Mouse (Mus musculus) thymus, postnatal 14 days (tissue): ENCODE results near the gene Pigk.

ENCODE experiments used
- DNase-seq: peaks from one replicate; pipeline ENCODE4 v3.0.0; 2021

Pigk gene

DNA sequence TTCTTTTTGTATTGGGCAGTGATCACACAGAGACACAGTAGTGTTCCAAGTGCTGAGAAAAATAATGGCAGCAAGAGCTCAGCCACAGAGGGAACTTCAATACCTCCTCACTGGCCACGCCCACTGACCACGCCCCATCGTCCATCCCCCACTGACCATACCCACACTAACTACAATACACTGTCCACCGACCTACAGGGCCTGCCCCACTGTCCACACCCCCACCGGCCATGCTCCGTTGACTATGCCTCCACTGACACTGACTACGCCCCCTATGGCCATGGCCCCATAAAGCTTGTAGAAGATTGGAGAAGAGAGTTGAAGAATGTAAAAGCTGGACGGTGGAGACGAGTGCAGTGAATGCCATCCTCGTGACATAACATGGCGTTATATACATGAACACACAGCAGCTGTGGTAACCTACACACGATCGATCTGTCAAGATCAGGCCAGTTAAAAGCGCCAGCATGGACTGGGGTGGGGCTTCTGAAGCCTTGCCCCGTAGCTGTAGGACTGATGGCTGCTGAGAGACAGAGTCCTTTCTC lies 235.4 kb downstream of the Pigk start:
- no peak for DNase-seq

GRCm38 (mm10) chr3:152950299-152950698 lies 236.4 kb downstream of the Pigk start:
- no peak for DNase-seq

- DNase-seq, result no peak
These were observed 237.0 kb downstream of the Pigk start for GRCm38 (mm10) chr3:152950914-152951313.

- DNase-seq, result no peak
These were observed 238.0 kb downstream of the Pigk start for GRCm38 (mm10) chr3:152951634-152952545.

GRCm38 (mm10) chr3:152956038-152956437 lies 242.1 kb downstream of the Pigk start:
- no peak for DNase-seq

DNA sequence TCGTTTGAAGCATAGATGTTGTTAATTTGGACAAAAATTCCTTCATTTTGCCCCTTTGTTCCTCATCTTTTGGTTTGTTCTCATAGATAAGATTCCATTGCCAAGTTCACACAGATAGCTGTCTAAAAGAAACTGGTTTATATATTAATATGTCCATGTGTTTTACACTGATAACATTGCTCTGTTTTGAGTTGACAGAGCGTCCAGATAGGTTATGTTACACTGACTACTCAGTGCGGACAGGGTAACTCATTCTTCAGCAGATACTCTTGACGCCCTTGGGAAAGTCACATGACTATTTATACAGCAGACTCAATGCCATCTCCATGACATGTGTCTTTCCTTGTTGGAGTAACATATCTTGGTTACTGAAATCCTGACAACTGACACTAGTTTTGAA lies 242.9 kb downstream of the Pigk start:
- DNase-seq, result no peak

DNA sequence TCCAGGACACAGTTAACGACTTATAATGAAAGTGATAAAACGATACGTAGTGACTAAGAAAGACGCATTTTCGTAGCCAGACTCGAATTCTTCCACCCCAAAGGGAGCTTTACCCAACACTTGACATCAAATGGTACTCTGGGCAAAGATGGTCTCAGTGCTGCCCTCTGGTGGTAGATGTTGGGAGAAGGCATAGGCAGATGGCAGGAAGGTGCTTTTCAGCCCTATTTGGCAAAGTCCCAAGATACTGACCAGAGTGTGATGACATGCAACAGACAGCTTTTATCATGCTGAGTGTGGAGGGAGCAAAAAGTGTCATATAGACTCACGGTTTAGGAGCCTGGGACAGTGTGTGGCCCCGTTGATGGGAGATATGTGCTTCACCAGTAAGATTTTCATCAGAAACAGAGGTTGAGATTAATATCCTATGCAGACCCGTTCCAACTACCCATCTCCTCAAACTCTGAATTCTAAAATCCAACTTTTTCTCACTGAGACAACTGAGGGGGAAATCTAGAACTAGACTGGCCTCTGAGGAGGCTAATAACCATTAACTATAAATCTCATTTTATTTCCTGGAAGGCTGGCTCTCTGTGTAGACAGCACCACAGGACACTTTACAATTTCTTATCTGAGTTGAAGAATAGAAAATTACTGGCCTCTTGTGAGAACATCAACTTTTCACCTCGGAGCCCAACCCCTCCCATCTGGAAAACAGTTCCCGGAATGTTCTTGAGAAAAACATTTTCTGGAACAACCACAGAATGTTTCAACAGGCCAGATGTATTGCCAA lies 244.7 kb downstream of the Pigk start:
- DNase-seq, result peak; percentile 82

DNA sequence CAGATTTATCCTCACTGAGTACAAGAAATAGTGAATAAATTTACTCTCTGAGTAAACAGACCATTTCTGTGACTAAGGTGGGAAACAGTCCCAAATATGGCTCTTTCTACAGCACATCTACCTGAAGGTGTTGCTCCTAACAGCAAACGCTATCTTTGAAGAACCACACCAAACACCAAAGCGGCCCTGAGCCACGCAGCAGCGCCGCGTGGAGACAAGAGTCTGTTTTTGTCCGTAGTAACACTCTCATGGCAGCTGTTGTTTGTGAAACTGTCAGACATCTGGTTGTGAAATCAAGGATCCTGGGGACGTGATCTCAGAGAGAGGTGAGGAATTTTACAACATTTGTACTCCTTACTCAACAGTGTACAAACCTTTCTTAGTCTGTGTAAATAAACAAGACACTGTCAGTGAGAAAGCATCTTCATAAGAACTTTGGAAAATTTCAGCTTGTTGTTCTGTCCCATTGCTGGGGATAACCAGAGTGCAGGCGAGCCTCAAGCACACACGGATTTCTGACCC lies 248.0 kb downstream of the Pigk start:
- no peak for DNase-seq

DNA sequence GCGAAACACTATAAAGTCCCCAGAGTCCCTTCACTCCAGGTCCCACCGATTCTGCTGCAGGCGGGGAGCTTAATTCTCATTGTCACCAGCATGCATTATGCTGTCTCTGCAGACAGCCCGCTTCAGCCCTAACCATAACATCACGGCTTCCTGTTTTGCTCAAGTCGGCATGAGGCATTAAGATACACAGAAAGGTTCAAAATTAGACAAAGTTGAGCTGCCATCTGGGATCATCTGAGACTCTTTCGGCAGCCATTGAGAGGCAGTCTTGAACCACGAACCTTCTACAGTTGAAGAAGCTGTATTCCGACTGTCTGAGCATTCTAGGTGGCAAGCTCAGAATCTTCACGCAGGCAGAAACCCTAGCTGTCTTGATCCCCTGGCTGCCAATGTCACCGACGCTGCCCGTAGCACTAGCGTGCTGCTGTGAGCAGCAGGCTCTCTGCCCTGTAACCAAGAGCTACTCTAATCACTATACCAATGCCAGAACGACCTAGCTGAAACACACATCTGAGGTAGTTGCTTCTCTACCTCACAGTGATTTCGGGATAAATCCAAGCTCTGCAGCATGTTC lies 256.0 kb downstream of the Pigk start:
- DNase-seq, result peak; percentile 45

DNA sequence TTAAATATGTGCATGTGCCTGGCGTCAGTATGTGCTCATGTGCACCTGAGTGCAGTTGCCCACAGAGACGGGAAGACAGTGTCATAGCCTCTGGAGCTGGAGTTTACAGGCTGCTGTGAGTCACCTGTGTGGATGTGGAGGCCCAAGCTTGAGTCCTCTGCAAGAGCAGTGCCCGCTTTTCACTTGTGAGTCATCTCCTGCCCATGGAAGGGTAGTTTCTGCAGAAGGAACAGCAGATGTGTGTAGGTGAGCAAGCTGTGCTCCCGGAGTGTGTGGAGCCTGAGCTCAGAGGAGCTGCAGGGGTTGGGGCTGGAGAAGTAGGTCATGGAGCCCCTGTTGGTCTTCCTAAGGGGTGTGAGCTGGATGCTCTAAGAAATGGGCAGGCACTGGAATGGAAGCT lies 257.5 kb downstream of the Pigk start:
- DNase-seq, result no peak

- no peak for DNase-seq
These were observed 265.7 kb downstream of the Pigk start for GRCm38 (mm10) chr3:152979481-152980092.

DNA sequence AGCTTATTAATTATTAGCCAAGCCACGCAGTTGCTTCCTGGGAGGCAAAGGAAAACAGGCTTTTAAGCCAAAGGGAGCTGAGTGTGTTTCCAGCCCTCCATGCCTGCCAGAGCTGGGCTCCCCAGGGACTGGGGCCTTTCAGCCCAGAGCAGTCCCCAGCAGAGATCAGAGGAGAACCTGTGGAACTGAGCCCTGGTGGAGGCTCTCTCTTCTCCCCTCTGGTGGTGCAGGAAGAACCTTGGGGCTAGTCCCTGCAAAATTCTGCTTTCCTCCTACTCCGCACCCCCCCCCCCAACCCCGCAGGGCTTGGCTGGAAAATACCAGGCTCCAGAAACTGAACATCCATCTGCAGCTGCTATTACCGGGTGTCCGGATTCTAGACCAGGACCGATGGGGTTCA lies 266.5 kb downstream of the Pigk start:
- DNase-seq, result no peak

GRCm38 (mm10) chr3:152980978-152981974 lies 267.4 kb downstream of the Pigk start:
- no peak for DNase-seq

- peak; percentile 21 for DNase-seq
These were observed 268.1 kb downstream of the Pigk start, which contains the start of gene St6galnac5 for GRCm38 (mm10) chr3:152981988-152982387. St6galnac5 (minus strand) TSS chr3:152982246.

- DNase-seq, result no peak
These were observed 276.9 kb downstream of the Pigk start for GRCm38 (mm10) chr3:152990787-152991186.

DNA sequence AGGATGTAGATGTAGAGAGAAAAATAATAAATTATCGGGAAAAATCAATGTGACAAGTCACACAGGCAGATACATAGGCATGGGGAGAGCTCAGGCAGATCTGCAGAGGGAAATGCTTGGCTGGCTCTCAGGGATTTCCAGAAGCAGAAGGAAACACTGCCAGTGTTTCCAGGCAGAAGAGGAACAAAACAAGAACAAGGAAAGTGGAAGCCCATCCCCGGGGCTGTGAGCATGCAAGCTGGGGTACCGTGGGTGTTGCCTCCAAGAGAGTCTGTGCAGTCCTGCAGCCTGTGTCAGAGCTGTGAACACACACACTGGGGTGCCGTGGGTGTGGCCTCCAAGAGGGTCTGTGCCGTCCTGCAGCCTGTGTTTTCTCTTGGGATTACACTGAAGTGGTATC lies 279.7 kb downstream of the Pigk start:
- no peak for DNase-seq

GRCm38 (mm10) chr3:152998106-152998505 lies 284.2 kb downstream of the Pigk start:
- DNase-seq, result no peak

DNA sequence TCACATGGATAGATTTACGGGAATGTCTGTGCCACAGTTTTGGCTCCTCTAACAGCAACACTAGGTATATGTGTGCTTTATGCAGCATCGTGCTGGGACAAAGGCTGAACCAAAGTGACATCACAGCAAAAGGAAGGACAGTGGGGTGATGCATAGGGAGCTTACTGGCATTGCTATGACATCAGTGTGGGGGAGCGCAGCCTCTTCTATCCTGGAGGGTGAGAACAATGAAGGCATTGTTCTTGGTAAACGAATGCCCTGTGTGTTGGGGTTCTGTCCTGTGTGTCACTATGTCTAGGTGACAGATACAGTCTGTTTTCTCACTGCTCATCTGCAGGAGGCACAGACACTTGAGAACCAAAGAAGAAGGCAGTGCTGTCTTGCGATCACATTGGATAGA lies 285.0 kb downstream of the Pigk start:
- no peak for DNase-seq

- no peak for DNase-seq
These were observed 293.0 kb downstream of the Pigk start for GRCm38 (mm10) chr3:153006893-153007292.

- no peak for DNase-seq
These were observed 302.5 kb downstream of the Pigk start for GRCm38 (mm10) chr3:153016355-153016754.

DNA sequence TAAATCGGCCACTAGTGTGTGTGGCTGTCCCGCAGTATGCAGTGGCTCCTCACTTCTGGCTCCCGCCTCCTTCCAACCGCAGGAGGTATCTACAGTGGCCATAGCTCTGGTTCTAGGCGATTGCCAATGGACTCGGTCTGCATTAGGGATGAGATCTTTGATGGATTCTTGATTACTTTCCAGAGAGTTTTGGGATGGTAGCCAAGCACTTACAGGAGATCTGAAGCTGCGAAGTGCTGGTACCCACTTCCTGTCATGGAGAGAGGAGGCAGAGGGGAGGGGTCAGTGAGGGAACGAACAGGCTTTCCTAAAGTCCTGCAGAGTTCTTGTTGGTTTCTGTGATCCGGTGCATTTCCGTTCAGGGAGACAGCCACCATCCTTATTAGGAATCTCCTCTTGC lies 304.2 kb downstream of the Pigk start:
- no peak for DNase-seq
